Mouse (Mus musculus) heart, embryonic 16.5 days (tissue): ENCODE results near the gene Gm37240. TPM values are rescaled to one million over a fixed set of nuclear protein-coding genes. Genes with fewer than 3 reads are reported as not detected.

Experiments used
- ATAC-seq: fragments of 200-750 bp; cut with Nextera tagmentation; replicated peaks from 2 replicates; pipeline ENCODE4 v1.8.0; 2017; ENCODE audit warnings: moderate number of reproducible peaks; ENCODE audit not compliant: insufficient read depth, low FRiP score; ENCODE audit errors: extremely low read depth
- H3K27ac ChIP-seq: fragments of 300-500 bp; sonication (generic); 2 replicates; pipeline ENCODE4 v1.5.1; 2014; ENCODE audit warnings: mild to moderate bottlenecking, low read length, control low read depth, moderate library complexity
- H3K27me3 ChIP-seq: fragments of 300-500 bp; sonication (generic); 2 replicates; pipeline ENCODE4 v1.6.1; 2014; ENCODE audit warnings: low read length, mixed read lengths; ENCODE audit not compliant: control insufficient read depth, insufficient read depth
- H3K36me3 ChIP-seq: fragments of 300-500 bp; sonication (generic); 2 replicates; pipeline ENCODE4 v1.6.1; 2014; ENCODE audit not compliant: control insufficient read depth, insufficient read depth
- H3K4me1 ChIP-seq: fragments of 300-500 bp; sonication (generic); 2 replicates; pipeline ENCODE4 v1.6.1; 2014; ENCODE audit warnings: low read length, mixed read lengths; ENCODE audit not compliant: control insufficient read depth, insufficient read depth
- H3K4me2 ChIP-seq: fragments of 300-500 bp; sonication (generic); 2 replicates; pipeline ENCODE4 v1.6.1; 2014; ENCODE audit warnings: low read depth, mild to moderate bottlenecking, control low read depth, low read length
- H3K4me3 ChIP-seq: fragments of 300-500 bp; sonication (generic); 2 replicates; pipeline ENCODE4 v1.5.1; 2014; ENCODE audit warnings: mild to moderate bottlenecking, control low read depth, low read length
- H3K9ac ChIP-seq: fragments of 300-500 bp; sonication (generic); 2 replicates; pipeline ENCODE4 v1.6.1; 2014; ENCODE audit warnings: low read length, control low read depth
- H3K9me3 ChIP-seq: fragments of 300-500 bp; sonication (generic); replicated peaks from 2 replicates; pipeline ENCODE4 v1.6.1; 2016; ENCODE audit warnings: low read length; ENCODE audit not compliant: control insufficient read depth
- WGBS: fragments of 180-500 bp; shearing (Covaris S2); extraction: QIAGEN DNeasy Blood & Tissue Kit; methylation state at CpG from one replicate; pipeline ENCODE4 v1.1.7; 2014; 5-methylcytosine and 5-hydroxymethylcytosine counted together
- polyA plus RNA-seq: library from polyadenylated mRNA; unstranded; fragments of >200 nt; fragmentation: Nextera tagmentation; extraction: Ambion mirVana; gene quantifications from 2 replicates; pipeline ENCODE4 v1.2.1, GENCODE M21; 2015

The Gm37240 gene
- polyA plus RNA-seq, 1 experiment from 2014 or later = 18.4 TPM

DNA sequence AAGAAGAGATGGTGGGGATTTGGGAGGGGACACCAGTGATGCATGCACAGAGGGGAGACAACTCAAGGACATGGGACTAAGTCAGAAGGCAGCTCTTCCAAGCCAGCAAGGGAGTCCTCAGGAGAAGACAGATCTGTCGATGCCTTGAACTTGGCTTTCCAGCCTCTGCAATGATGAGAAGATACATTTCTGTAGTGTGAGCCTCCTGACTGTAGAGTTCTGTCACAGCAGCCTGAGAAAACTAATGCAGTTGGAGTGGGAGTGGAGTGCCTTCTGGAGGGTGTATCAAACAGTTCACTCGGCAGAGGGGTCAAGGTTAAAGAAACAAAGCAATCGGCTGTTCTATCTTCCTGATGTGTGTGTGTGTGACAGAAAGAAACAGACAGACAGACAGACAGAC lies 546.8 kb downstream of the Gm37240 start:
- no peaks in the 10 kb centered on the region for H3K27me3 ChIP-seq
- peaks cover 16% of the 10 kb centered on the region for H3K4me1 ChIP-seq
- no peak overlapping the region for H3K4me2 ChIP-seq
- no peak overlapping the region for H3K9ac ChIP-seq
- 23% methylated on average over 3 of the region's 3 CpGs for WGBS
- ATAC-seq = no peak
- no peaks in the 10 kb centered on the region for H3K9me3 ChIP-seq
- peak overlapping the region; percentile 55; the same call in 1 of the 2 replicates for H3K27ac ChIP-seq
- no peak overlapping the region for H3K4me3 ChIP-seq
- H3K36me3 ChIP-seq = no peaks in the 10 kb centered on the region

DNA sequence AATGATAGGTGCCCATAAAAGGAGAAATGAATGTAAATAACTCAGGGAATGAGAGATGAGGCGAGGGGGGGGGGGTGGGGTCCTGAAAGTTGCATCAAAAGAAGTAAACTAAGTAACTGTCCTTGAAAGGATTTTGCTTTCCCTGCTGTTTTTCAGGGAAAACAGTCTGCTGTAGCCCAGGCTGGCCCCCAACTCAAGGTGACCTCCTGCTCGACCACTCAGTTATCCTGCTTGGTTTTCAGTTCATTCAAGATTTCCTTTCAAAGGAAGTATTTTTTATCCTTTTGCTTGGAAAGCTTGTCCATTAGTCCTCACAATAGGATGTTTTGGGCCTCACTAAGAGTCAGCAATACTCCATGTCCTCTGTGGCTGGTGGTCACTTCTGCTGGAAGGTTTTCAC lies 547.4 kb downstream of the Gm37240 start:
- H3K27ac ChIP-seq = peak overlapping the region; percentile 55; the same call in 1 of the 2 replicates
- no peak overlapping the region for H3K9ac ChIP-seq
- H3K36me3 ChIP-seq = no peaks in the 10 kb centered on the region
- H3K9me3 ChIP-seq = no peaks in the 10 kb centered on the region
- peaks cover 16% of the 10 kb centered on the region for H3K4me1 ChIP-seq
- no peak overlapping the region for H3K4me3 ChIP-seq
- no peak for ATAC-seq
- H3K4me2 ChIP-seq = no peak overlapping the region
- H3K27me3 ChIP-seq = no peaks in the 10 kb centered on the region
- WGBS = 85% methylated on average over 2 of the region's 2 CpGs

DNA sequence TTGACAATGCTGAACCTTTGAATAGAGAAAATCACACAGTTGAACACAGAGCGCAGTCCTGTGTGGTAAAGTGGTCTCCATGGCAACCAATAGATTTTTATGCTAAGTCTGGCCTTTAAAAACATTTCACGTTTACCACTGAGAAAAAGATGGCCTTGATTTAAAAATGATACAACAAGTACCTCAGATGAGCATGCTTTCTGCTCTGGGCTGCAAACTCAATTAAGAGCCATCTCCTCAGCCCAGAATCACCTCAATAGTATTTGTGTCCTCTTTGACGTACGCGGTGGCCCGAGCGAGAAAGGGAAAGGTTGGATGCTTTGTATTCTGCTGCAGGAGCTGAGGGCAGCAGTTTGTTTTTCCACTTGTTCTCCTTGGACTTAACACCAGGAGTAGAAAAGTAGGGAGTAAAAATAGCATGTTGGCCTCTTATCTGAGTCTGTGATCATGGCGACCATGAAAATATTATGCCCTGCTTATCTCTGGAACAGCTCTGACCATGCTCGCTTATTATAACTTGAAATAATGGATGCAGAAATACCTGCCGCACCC lies 548.0 kb downstream of the Gm37240 start:
- Histone ChIP-seq H3K9ac (no peak overlapping the region), H3K4me1 (peaks cover 16% of the 10 kb centered on the region), H3K4me2 (peak overlapping the region; percentile 28), H3K27me3 (no peaks in the 10 kb centered on the region), H3K4me3 (no peak overlapping the region), H3K27ac (peak overlapping the region; percentile 59), H3K9me3 (no peaks in the 10 kb centered on the region), H3K36me3 (no peaks in the 10 kb centered on the region)
- ATAC-seq = peak; percentile 54; the same call in 1 of the 2 replicates
- 55% methylated on average over 10 of the region's 10 CpGs for WGBS

DNA sequence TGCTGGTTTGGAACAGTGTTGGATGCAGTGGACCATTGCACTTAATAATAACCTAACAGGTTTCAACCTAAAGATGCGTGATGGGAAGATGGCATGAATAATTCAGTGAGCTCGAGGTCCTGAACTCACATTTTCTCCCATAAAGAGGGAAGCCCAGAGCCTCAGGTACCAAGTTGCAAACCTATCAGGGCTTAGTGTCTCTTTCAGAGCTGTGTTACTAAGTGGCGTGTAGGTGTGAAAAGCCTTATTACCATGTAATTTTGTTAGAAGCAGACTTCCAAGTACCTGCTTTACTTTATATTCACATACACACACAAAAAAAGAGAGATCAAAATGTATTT lies 548.6 kb downstream of the Gm37240 start:
- Histone ChIP-seq H3K4me1 (peaks cover 16% of the 10 kb centered on the region), H3K4me2 (no peak overlapping the region), H3K9ac (no peak overlapping the region), H3K27ac (no peak overlapping the region), H3K27me3 (no peaks in the 10 kb centered on the region), H3K9me3 (no peaks in the 10 kb centered on the region), H3K4me3 (no peak overlapping the region), H3K36me3 (no peaks in the 10 kb centered on the region)
- WGBS = 83% methylated on average over 3 of the region's 3 CpGs
- ATAC-seq = no peak

DNA sequence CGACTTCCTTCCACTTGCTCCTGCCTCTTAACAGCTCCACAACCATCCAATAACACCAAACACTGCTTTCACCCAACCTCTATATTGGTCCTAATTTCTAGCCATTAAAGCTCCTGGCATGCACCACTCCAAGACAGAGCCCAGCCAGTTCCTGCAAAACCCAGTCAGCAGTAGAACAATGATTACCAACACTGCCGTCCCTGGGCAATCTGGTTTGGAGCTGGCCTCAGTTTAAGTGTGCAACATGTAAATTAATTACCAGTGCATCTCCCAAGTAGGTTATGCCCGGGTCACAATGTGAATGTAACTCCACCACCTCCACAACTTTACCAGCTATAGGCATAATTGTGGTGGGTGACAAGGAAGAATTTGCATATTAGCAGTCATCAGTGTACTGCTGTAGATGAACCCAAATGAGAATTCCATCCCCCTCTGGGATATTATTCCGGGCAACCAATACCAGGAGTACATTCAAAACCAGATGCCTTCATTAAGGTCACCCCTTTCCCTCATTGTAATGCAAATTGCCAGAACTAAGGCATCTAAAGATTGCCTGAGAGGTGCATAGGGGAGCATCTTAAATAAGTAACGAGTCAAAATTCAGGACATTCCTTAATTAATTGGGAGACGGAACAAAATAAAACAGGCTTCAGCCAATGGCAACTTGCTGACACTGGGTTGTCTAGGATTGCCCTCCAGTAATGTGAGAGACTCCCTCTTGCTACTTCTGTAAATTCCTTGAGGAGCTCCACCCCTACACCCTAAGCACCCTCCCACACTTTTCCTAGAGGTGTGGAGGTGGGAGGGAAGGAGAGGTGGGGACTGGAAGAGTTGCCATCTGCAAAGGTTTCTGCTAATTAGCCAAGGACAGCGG lies 549.2 kb downstream of the Gm37240 start:
- ATAC-seq = no peak
- peaks cover 16% of the 10 kb centered on the region for H3K4me1 ChIP-seq
- WGBS = 86% methylated on average over 7 of the region's 7 CpGs

DNA sequence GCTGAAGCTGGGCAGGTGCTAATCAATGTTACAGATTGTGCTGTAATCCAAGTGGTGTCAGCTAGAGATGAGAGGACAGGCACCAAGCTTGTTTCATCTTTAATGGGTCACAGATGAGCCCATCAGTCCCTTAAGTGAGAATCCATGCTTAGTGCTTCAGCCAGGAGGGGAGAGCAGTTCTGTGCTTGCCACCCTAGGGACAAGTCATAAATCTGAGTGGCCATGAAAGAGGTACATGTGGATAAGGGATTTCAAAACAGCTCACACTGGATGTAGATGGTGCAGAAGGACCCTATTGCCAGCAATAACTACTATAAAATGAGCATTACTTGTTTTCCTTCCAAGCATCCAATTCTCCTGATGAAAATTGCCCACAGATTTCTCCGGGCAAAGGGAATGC lies 551.8 kb downstream of the Gm37240 start:
- peaks cover 9% of the 10 kb centered on the region for H3K4me1 ChIP-seq
- no peak overlapping the region for H3K9ac ChIP-seq
- H3K27ac ChIP-seq = no peak overlapping the region
- 84% methylated on average over 1 of the region's 1 CpGs for WGBS
- H3K4me3 ChIP-seq = no peak overlapping the region
- H3K36me3 ChIP-seq = no peaks in the 10 kb centered on the region
- H3K9me3 ChIP-seq = no peaks in the 10 kb centered on the region
- no peaks in the 10 kb centered on the region for H3K27me3 ChIP-seq
- no peak for ATAC-seq
- no peak overlapping the region for H3K4me2 ChIP-seq

More for the DNA sequence above, 549.2 kb downstream of the Gm37240 start:
- Histone ChIP-seq H3K27me3 (no peaks in the 10 kb centered on the region), H3K9me3 (no peaks in the 10 kb centered on the region), H3K27ac (no peak overlapping the region), H3K36me3 (no peaks in the 10 kb centered on the region), H3K4me3 (no peak overlapping the region), H3K9ac (no peak overlapping the region), H3K4me2 (no peak overlapping the region)

DNA sequence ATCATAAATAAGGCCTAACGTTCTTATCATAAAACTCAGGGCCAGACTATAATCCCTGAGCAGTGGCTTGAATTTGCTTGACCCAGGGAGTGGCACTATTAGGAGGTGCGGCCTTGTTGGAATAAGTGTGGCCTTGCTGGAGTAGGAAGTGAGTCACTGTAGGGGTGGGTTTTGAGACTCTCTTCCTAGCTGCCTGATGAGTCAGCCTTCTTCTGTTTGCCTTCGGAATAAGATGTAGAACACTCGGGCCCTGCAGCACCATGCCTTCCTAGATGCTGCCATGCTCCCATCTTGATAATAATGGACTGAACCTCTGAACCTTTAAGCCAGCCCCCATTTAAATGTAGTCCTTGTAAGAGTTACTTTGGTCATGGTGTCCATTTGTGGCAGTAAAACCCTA lies 555.0 kb downstream of the Gm37240 start:
- Histone ChIP-seq H3K9me3 (no peaks in the 10 kb centered on the region), H3K27me3 (no peaks in the 10 kb centered on the region), H3K4me2 (no peak overlapping the region), H3K9ac (no peak overlapping the region), H3K4me3 (no peak overlapping the region), H3K27ac (no peak overlapping the region), H3K4me1 (no peaks in the 10 kb centered on the region; the same call in 1 of the 2 replicates), H3K36me3 (no peaks in the 10 kb centered on the region)
- 78% methylated on average over 4 of the region's 4 CpGs for WGBS
- ATAC-seq = no peak

DNA sequence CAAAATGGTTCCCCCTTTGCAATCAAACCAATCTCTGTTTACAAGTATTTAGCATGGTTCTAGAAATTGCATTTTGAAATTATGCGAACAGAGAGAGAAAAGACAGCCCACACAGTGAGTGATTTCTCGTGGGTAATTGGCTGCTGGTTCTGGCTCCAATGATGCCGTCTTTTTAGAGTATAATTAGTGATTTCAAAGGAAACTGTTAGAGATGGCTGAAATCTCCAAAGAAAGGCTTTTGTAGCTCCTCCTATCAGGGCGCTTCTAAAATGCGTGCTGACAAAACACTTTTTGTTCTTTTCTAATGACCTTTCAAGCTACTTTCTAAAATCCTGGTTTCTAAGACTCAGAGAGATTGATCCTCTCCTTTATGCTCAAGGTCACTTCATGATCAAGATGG lies 569.1 kb downstream of the Gm37240 start:
- 87% methylated on average over 5 of the region's 5 CpGs for WGBS
- peaks cover 2% of the 10 kb centered on the region; the same call in 1 of the 2 replicates for H3K4me1 ChIP-seq
- H3K9ac ChIP-seq = no peak overlapping the region
- no peaks in the 10 kb centered on the region for H3K9me3 ChIP-seq
- H3K27me3 ChIP-seq = no peaks in the 10 kb centered on the region
- no peak overlapping the region for H3K4me3 ChIP-seq
- H3K36me3 ChIP-seq = no peaks in the 10 kb centered on the region
- no peak for ATAC-seq
- H3K27ac ChIP-seq = no peak overlapping the region
- no peak overlapping the region for H3K4me2 ChIP-seq

DNA sequence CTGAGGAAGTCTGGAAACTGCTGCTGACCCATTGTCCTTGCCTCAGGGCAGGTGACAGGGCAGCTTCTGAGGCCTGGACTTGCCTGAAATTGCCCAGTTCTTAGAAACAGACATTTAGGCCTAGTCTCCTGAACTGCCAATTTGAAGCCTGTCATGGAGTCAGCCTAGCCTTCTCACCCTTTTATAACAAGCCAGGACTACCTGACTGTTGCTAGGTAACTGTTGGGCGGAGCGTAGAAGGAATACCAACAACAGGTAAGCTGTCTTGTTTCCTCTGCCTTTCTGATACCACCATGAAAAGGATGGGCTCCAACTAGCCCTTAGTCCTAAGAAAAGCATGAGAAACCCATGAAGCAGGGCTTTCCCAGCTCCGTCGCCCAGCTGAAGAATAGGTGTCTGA lies 570.0 kb downstream of the Gm37240 start:
- Histone ChIP-seq H3K36me3 (no peaks in the 10 kb centered on the region), H3K9ac (no peak overlapping the region), H3K4me3 (no peak overlapping the region), H3K4me2 (no peak overlapping the region), H3K9me3 (no peaks in the 10 kb centered on the region), H3K27me3 (no peaks in the 10 kb centered on the region), H3K27ac (no peak overlapping the region), H3K4me1 (peaks cover 2% of the 10 kb centered on the region; the same call in 1 of the 2 replicates)
- ATAC-seq = no peak
- WGBS = 91% methylated on average over 4 of the region's 4 CpGs
